In the genomic region with DNA sequence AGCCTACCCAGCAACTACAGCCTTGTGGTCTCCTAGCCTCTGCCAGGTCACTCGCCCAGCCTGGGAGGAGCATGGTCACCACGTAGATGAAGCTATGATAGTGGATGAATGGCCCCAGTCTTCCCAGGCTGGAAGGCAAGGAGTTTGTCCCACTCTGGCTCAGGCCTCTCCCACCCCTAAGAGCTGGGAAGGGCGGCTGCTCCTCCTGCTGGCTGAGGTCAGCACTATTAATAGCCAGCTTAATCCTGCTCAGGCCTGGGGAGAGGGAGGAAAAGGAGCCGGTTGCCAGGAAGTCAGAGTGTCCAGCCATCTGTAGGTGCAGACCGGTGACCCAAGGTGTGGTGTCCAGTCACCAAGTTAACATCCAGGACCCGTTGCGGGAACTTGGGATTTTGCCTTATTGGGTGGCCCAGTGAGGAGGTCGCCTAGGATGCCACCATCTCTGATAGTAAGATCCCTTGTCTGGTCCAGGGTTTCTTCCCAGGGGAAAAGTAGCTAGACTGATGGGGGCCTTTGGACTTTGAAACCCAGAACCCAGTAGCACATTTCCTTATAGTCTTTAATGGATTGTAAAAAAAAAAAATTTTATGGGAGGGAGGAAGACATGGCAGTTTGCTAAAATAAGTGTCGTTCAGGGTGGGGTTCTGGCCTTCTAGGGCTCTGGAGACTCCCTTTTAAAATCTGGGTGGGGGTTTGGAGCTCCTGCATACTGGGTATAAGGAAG, we compare ENCODE assay signal across 9 mouse cellular contexts. TPM values are rescaled to one million over a fixed set of nuclear protein-coding genes. Genes with fewer than 3 reads are reported as not detected.
A peak's percentile ranks its signal among the peaks of the same experiment; 100 is the strongest.
DNase-seq lines count a peak whose midpoint lies in the region; ATAC-seq and TF ChIP-seq lines count a peak whose summit lies in the region.
"Had no signal": no experiment of that assay in that cellular context is flagged by ENCODE, and none has a peak within 500 bp of the region (broad histone marks: within the 10 kb centered on the region; RNA-seq: fewer than 3 reads in every experiment).

No protein-coding gene starts in this region.

- 54% methylated on average over 9 of the region's 9 CpGs for WGBS in hindbrain, embryonic 14.5 days
- WGBS in liver, embryonic 12.5 days (ENCODE audit: insufficient replicate concordance): 52% methylated on average over 9 of the region's 9 CpGs

- ATAC-seq in hindbrain, embryonic 14.5 days (ENCODE audit: low FRiP score): peak; percentile 73; the same call in 1 of the 2 replicates
- ATAC-seq in liver, embryonic 12.5 days: 0 out of 2 replicates have a peak, but pooled peaks have one; percentile 30
- no peak for ATAC-seq in monocyte, adult 5-6 weeks (replicated peaks; ENCODE audit: insufficient number of reproducible peaks, low FRiP score, low TSS enrichment, poor library complexity, severe bottlenecking)

- H3K4me3 ChIP-seq in gastrocnemius, adult 2 months: peak overlapping the region; percentile 47
- H3K4me3 ChIP-seq in hindbrain, embryonic 14.5 days (replicated peaks; ENCODE audit: low read length): no peak overlapping the region
- H3K4me3 ChIP-seq in liver, embryonic 12.5 days: no peak overlapping the region
- H3K4me3 ChIP-seq: erythroblast, embryonic 14.5 days had no signal

- no peak overlapping the region for H3K4me2 ChIP-seq in hindbrain, embryonic 14.5 days (replicated peaks)
- H3K4me2 ChIP-seq in liver, embryonic 12.5 days: no peak overlapping the region

- peak overlapping the region; percentile 91 for H3K27ac ChIP-seq in gastrocnemius, adult 2 months
- H3K27ac ChIP-seq in hindbrain, embryonic 14.5 days: no peak overlapping the region
- H3K27ac ChIP-seq in liver, embryonic 12.5 days: no peak overlapping the region

- intact Hi-C loops in gastrocnemius, adult 2 months (cut with DNase I): loop anchor here (2.0 kb wide), 1 partner anchor 20 kb away; no protein-coding TSS in a partner anchor

- H3K27me3 ChIP-seq in hindbrain, embryonic 14.5 days (ENCODE audit: control insufficient read depth, insufficient read depth, low read length): no peaks in the 10 kb centered on the region
- H3K27me3 ChIP-seq in liver, embryonic 12.5 days (replicated peaks): no peaks in the 10 kb centered on the region

- no peaks in the 10 kb centered on the region for H3K36me3 ChIP-seq in hindbrain, embryonic 14.5 days (replicated peaks; ENCODE audit: control insufficient read depth, insufficient read depth)
- no peaks in the 10 kb centered on the region for H3K36me3 ChIP-seq in liver, embryonic 12.5 days

- H3K9me3 ChIP-seq in hindbrain, embryonic 14.5 days (ENCODE audit: control insufficient read depth, low read length): no peaks in the 10 kb centered on the region
- no peaks in the 10 kb centered on the region for H3K9me3 ChIP-seq in liver, embryonic 12.5 days (replicated peaks)

- TF ChIP-seq CTCF in gastrocnemius, adult 2 months (IDR thresholded peaks at IDR 0.05): peak; percentile 54

- H3K4me1 ChIP-seq in hindbrain, embryonic 14.5 days (replicated peaks; ENCODE audit: control insufficient read depth, insufficient read depth, low read length): no peaks in the 10 kb centered on the region
- H3K4me1 ChIP-seq in liver, embryonic 12.5 days: no peaks in the 10 kb centered on the region

- no peak overlapping the region for H3K9ac ChIP-seq in hindbrain, embryonic 14.5 days
- no peak overlapping the region for H3K9ac ChIP-seq in liver, embryonic 12.5 days

- DNase-seq in Muller cell, postnatal 12 days (ENCODE audit: inconsistent ontology term): peak; percentile 91
- DNase-seq in cerebellum, adult 18-20 months: peak; percentile 83 to 94
- DNase-seq in gastrocnemius, adult 2 months: peak; percentile 85
- DNase-seq in hindbrain, embryonic 14.5 days (ENCODE audit: low spot score): no peak
- DNase-seq in skeletal muscle tissue, adult 2 months (ENCODE audit: low read depth, low spot score): peak; percentile 83
- DNase-seq in right cerebral cortex, postnatal 4 days: no peak

RNA-seq across cellular contexts. Expression of a gene that starts 19.1 kb away (rescaled TPM):
- 10 to 100 TPM in 1 of 2 experiments, 1 to 10 TPM in 1; 9.7 to 12.0 TPM for total RNA-seq in gastrocnemius, adult 2 months (2021)
- 6.1 and 6.8 TPM in 2 replicates for polyA plus RNA-seq in hindbrain, embryonic 14.5 days (2014; fragmentation: Nextera tagmentation; extraction: Ambion mirVana)
- 1.3 and 1.5 TPM in 2 replicates for polyA plus RNA-seq in liver, embryonic 12.5 days (2016; fragmentation: Nextera tagmentation; extraction: Ambion mirVana)
- total RNA-seq in monocyte, adult 5-6 weeks (2017): 3.9 to 11.4 TPM (median 6.2 TPM) in 3 replicates

RNA-seq across cellular contexts. Expression of a gene that starts 21.2 kb away (rescaled TPM):
- 10 to 100 TPM in 1 of 2 experiments, 1 to 10 TPM in 1; 4.1 to 11.0 TPM for total RNA-seq in gastrocnemius, adult 2 months (2021)
- 9.2 and 10.6 TPM in 2 replicates for polyA plus RNA-seq in hindbrain, embryonic 14.5 days (2014; fragmentation: Nextera tagmentation; extraction: Ambion mirVana)
- polyA plus RNA-seq in liver, embryonic 12.5 days (2016; fragmentation: Nextera tagmentation; extraction: Ambion mirVana): 3.8 and 4.0 TPM in 2 replicates
- 16.4 to 17.0 TPM (median 17.0 TPM) in 3 replicates for total RNA-seq in monocyte, adult 5-6 weeks (2017)

RNA-seq across cellular contexts. Expression of a gene that starts 44.1 kb away (rescaled TPM):
- total RNA-seq in gastrocnemius, adult 2 months (2021): 1,000 to 10,000 TPM; 1,971 to 4,216 TPM
- polyA plus RNA-seq in hindbrain, embryonic 14.5 days (2014; fragmentation: Nextera tagmentation; extraction: Ambion mirVana): 6.9 and 10.6 TPM in 2 replicates
- 4.0 and 6.9 TPM in 2 replicates for polyA plus RNA-seq in liver, embryonic 12.5 days (2016; fragmentation: Nextera tagmentation; extraction: Ambion mirVana)
- total RNA-seq in monocyte, adult 5-6 weeks (2017): 9.4 to 21.2 TPM (median 19.1 TPM) in 3 replicates

RNA-seq across cellular contexts. Expression of a gene that starts 46.7 kb away (rescaled TPM):
- 1,000 to 10,000 TPM in 1 of 2 experiments, 100 to 1,000 TPM in 1; 819 to 1,877 TPM for total RNA-seq in gastrocnemius, adult 2 months (2021)
- 0.23 and 1.1 TPM in 2 replicates for polyA plus RNA-seq in hindbrain, embryonic 14.5 days (2014; fragmentation: Nextera tagmentation; extraction: Ambion mirVana)
- polyA plus RNA-seq in liver, embryonic 12.5 days (2016; fragmentation: Nextera tagmentation; extraction: Ambion mirVana): 0.15 and 0.29 TPM in 2 replicates
- total RNA-seq in monocyte, adult 5-6 weeks (2017): not detected in 3 replicates
- polyA plus RNA-seq: erythroblast, embryonic 14.5 days had no signal

RNA-seq across cellular contexts. Expression of a gene that starts 47.5 kb away (rescaled TPM):
- 10 to 100 TPM; 16.4 to 26.7 TPM for total RNA-seq in gastrocnemius, adult 2 months (2021)
- polyA plus RNA-seq in hindbrain, embryonic 14.5 days (2014; fragmentation: Nextera tagmentation; extraction: Ambion mirVana): 41.8 and 41.9 TPM in 2 replicates
- polyA plus RNA-seq in liver, embryonic 12.5 days (2016; fragmentation: Nextera tagmentation; extraction: Ambion mirVana): 20.9 and 22.8 TPM in 2 replicates
- 8.0 to 12.1 TPM (median 10.8 TPM) in 3 replicates for total RNA-seq in monocyte, adult 5-6 weeks (2017)

Comparison
In these comparisons a context has a peak if more than half of its experiments do, and no peak if none do; other contexts are left out.
1. DNase-seq: peak in Muller cell, postnatal 12 days (single experiment), cerebellum, adult 18-20 months (2 of 2), gastrocnemius, adult 2 months (single experiment) and skeletal muscle tissue, adult 2 months (single experiment); none in hindbrain, embryonic 14.5 days (single experiment) and right cerebral cortex, postnatal 4 days (single experiment).
2. RNA of a gene that starts 44.1 kb away (total RNA-seq): 1,971 to 4,216 TPM in gastrocnemius, adult 2 months; 9.4 to 21.2 TPM in monocyte, adult 5-6 weeks; every median in the first group is over 10 times any median in the second.